Mouse (Mus musculus): Measurements from ENCODE around the gene Mapk14. TPM values are rescaled to one million over a fixed set of nuclear protein-coding genes. Genes with fewer than 3 reads are reported as not detected.

Mapk14 gene
- total RNA-seq (2021), result 10 to 100 TPM; 49.6 to 54.5 TPM

DNA sequence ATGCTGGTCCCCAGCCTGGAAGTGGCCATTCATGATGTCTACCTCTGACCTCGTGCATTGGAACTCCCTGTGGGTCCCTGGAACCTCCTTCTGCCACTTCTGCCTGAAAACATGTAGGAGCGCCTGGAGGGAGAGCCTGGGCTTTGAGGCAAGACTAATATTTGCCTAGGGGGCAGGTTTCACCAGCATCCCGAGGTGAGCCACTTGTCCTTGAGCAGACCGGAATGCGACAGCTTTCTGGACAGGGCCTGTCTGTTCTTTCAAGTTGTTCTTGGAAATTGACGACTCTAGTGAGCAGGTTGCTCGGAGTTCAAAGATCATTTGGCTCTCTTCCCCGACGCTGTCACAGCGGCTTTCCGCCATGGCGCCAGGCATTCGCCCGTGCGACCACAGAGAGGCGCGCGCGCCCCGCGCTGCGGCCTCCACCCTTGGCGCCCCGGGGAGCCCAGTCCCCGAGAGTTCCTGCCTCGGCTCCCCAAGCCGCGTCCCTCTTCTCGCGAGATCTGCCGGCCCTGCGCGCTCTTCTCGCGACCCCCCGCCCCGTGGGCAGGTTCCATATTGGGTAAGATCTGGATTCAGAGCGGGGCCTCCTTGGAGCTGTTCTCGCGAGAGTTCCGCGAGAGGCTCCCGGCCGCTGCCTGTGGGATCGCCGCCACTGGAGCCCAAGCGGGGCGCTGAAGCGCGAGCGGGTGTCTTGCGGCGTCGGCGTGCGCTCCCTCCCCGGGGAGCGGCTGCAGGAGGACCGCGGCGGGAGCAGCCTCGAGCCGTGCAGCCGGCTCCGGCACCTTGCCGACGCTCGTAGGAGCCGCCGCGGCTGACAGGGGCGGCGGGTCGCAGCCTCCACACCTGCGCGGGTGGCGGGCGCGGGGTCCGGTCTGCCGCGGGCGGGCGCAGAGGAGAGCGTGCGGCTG lies at the start of gene Mapk14:
Gene Mapk14 (plus strand): TSS at position 554 of the 911 bp plus-strand sequence.
- DNase-seq, result peak; percentile 99
- intact Hi-C loops (cut with DNase I), result loop anchor here (1.0 to 5.0 kb wide), 4 partner anchors 51 to 236 kb away; no protein-coding TSS in a partner anchor

DNA sequence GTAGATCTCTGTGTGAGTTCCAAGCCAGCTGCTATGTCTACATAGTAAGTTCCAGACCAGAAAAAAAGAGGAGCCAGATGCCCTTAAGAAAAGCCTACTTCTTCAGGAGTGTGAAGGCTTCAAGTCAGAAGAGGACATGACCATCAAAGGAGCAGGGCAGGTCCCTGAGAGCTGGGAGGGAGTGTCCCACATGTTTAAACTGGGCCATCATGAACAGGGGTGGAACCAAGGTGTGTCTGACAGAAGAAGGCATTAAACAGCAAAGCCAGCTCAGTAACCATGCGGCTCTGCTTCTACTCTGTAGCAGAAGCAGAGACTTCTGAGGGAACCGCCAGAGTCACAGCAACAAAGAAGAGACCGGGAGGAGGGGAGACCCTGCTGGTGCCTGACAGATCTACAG lies 47.4 kb upstream of the Mapk14 start:
- intact Hi-C loops (cut with DNase I), result no loop called here
- DNase-seq, result no peak

DNA sequence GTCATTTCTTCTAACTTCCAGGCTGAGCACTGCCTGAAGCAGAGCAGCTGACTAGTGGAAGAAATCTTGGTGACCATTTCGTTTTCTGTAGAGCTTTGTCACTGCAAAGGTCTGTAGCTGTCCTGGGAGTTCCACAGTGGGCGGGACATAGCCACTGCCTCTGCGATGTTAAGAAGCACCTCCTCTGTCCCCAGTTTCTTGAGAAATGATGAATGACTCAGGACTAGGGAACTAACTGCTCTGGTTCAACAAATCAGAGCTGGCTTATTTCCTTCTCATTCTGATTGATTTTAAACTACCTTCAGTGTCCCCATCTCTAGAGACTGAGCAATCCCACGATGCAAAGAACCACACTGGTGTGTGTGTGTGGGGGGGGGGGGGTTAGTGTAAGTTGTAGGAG lies 47.0 kb upstream of the Mapk14 start:
- intact Hi-C loops (cut with DNase I), result no loop called here

DNA sequence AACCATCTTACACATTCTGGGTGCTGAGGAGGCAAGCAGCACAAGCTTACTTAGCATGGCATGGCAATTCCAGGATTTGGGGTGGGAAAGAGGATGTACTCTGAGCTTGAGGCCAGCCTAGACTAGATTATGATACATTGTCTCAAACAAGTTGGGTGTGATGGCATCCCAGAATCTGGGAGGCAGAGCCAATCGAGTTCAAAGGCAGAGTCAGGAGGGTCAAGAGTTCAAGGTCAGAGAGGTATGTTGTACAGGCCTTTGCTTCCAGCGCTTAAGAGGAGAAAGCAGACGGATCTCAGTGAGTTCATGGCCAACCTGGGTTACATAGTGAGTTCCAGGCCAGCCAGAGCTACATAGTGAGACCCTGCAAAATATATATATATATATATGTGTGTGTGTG lies 44.9 kb upstream of the Mapk14 start:
- intact Hi-C loops (cut with DNase I), result loop anchor here (5.0 kb wide), 1 partner anchor 99 kb away; the partner anchor contains the start of gene Clpsl2
- no peak for DNase-seq

More for the DNA sequence above, 47.0 kb upstream of the Mapk14 start:
- no peak for DNase-seq

DNA sequence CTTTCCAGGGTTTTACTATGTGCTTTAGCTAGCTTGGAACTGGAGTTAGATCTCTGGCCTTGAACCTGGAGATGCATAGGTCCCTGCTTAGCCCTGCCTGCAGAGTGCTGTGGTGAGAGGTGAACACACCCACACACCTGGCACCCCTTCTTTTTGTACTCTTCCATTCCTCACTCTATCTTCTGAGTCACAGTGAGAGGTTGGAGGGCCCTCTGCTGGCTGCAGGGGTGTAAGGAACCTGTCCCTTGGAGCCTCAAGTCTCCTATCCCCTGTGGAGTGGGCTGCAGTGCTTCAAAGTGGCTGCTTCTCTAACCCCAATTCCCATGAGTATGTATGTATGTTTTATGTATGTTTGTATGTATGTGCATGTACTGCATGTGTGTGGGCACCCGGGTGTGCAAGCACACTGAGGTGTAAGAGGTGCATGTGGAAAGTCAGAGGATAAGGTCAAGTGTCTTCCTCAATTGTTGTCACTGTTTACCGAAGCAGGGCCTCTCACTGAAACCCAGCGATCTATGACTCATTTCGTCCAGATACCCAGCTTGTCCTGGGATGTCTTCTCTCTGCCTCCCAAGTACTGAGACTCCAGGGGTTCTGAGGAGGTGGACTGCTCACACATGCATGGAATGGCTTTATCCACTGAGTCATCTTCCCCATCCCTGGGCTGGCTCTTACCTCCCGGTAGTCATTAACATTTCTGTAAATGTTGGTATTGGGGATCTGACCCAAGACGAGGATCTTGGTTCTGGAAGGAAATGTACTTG lies 42.3 kb upstream of the Mapk14 start:
- intact Hi-C loops (cut with DNase I), result loop anchor here (1.0 to 5.0 kb wide), 2 partner anchors 55 to 101 kb away; partner anchors contain the start of gene Clpsl2
- DNase-seq, result peak in 1 of 2 experiments; percentile 7

DNA sequence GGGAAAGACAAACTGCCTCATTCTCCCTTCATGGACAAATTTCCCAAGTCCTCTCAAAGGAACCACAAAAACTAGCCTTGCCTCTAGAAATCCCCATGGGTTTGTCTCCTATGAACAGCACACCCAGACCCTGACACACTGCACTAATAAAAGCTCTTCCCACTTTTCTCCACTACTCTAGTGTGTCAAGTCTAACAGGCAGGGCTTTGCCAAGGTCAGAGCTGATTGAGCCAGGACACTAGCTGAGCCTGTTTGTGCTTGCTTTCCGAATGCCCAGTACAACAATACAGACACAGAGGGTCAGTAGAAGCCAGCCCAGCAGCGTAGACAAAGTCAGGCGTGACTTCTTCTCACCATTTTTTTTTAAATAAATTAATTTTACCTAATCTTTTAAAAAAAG lies 40.9 kb upstream of the Mapk14 start:
- DNase-seq, result no peak
- intact Hi-C loops (cut with DNase I), result no loop called here

DNA sequence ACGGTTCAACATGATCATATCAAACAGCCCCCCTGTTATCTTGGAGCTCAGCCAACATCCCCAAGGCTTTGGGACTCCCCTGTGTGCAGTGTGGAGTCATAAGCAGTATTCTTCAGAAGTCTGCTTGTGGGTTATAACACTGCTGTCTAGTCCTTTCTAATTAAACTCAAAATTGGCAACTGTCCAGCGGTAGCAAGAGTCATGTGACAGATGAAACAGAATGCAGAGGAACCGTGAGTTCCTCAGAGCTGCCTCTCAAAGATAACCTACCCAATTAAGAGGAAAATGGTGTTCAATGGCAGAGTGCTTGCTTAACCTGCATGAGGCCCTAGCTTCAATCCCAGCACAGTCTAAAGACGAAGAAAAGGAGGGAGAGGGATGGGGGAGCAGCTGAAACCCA lies 33.2 kb upstream of the Mapk14 start:
- DNase-seq, result no peak
- intact Hi-C loops (cut with DNase I), result no loop called here

DNA sequence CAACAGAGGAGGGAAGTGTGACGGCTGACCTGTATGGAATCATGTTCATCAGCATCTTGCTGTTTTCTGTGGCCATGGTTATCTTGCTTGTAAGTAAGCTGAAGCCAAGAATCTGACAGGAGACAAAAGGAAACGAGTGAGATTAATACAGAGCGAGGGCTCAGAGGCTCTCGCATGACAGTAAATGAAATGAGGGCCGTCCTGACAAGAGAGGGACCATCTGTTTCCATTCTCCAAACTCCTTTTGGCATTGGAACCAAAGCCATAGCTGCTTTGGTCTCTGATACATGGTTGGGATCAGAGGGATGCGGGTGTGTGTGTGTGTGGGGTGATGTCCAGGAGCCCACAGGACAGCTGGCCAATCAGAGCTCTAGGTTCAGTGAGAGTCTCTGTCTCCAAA lies 31.6 kb upstream of the Mapk14 start:
- intact Hi-C loops (cut with DNase I), result no loop called here
- DNase-seq, result no peak

DNA sequence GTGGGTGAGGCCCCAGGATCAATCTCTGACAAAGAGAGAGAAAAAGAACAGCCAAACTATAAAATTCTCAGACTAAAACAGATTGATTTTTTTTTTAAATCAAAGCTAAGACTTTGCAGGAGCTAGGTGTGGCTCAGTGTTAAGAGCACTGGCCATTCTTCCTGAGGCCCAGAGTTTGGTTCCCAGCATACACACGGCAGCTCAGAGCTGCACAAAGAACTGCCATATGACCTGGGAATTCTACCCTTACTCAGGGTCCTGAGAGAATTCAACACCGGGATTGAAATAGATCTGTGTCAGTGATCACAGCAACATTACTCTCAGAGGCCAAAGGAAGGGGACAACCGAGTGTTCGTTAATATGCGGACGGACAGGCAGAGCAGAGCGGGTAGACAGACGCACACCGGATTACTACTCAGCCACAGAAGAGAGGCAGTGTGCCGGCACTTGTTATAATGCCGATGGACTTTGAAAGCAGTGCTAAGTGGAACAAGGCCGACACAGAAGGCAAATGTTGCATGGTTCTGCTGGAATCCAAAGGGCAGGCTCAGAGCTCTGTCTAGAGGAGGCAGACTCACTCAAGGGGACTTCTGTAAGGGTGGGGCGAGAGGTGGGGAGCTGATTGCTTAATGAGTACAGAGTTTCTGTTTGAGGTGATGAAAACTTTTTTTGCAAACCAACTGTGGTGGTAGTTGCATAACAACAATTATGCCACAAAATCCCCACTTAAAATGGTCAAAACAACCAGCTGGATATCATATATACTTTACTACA lies 8.6 kb upstream of the Mapk14 start:
- intact Hi-C loops (cut with DNase I), result no loop called here
- DNase-seq, result no peak

DNA sequence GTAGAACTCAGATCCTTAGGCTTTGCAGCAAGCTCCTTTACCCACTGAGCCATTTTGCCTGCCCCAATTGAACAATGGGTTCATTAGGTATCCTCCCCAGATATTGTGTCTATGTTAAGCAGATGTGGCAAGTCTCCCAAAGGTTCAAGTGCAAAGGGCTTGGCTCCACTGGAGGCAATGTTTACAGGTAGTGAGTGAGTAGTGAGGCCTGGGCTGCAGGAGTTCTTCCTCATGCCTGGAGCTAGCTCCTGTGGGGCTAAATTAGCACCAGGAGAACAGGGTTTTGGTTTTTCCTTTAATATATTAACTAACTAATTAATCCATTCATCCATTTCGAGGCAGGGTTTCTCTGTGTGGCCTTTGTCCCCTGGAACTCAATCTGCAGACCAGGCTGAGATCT lies 7.5 kb upstream of the Mapk14 start:
- DNase-seq, result no peak
- intact Hi-C loops (cut with DNase I), result no loop called here

DNA sequence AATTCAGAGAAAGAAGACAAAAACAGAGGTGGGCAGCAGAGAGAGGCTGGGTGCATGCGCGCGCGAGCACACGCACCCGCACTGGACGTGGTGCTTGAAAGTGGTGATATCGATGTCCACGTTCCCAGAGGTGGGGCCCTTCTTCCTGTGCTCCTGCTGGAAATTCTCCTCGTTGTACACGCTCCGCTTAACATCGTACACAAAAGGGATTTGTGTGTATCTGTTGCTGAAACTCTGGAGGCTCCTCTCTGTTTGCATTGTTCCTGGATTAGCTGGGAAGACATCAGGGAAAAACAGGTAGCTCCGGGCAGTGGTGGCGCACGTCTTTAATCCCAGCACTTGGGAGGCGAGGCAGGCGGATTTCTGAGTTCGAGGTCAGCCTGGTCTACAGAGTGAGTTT lies 6.5 kb upstream of the Mapk14 start:
- no peak for DNase-seq
- intact Hi-C loops (cut with DNase I), result no loop called here

DNA sequence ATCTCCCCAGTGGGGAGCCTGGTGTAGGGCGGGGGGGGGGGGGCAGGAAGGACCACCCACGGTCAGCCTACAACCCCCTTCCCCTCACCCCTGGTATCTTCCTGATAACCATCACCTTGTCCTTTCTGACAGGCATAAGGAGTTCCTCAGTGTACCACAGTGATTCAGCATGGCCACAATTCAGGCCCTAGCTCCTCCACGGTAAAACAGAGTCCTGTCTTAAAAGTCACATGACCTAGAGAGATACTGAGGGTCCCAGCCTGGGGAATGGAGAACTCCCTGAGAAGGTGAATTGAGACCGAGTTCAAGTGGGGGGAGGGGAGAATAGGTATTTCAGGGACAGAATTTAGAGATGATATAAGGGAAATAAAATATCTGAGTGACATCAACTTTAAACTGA lies 3.8 kb upstream of the Mapk14 start:
- DNase-seq, result no peak
- intact Hi-C loops (cut with DNase I), result no loop called here

DNA sequence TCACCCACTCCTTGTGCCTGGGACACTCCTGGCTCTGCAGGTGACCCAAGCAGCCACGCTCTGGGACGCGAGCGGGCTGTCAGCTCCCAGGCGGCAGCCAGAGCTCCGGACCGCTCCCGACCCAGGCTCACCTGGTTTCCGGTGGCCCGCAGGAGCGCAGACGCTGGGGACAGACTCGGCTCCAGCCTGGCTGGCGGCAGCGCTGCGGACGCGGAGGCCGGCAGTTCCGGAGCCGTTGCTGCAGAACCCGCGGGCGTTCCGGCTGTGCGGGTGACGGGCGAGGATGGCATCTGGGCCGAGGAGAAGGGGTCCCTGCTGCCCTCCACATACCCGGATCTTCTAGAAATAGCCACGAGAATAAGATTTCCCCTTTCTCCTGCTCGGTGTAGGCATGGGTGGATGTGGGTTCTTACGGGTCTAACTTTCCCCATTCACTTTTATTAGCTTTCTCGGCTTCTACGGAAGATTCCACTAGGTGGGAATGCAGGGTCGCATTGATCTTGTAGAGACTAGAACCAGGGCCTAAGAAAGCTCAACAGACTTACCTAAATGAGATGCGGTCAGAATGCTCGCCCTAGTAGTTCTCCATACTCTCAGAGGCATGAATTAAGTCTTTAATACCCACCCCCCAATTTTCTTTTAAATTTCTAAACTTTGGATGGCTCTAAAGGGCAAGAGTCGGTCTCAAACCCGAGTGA lies 1.4 kb upstream of the Mapk14 start, which contains the start of gene Slc26a8:
Gene Slc26a8 (minus strand): TSS at position 648 of the 698 bp plus-strand sequence.
- no peak for DNase-seq
- intact Hi-C loops (cut with DNase I), result loop anchor here (1.0 to 5.0 kb wide), 3 partner anchors 53 to 237 kb away; no protein-coding TSS in a partner anchor

DNA sequence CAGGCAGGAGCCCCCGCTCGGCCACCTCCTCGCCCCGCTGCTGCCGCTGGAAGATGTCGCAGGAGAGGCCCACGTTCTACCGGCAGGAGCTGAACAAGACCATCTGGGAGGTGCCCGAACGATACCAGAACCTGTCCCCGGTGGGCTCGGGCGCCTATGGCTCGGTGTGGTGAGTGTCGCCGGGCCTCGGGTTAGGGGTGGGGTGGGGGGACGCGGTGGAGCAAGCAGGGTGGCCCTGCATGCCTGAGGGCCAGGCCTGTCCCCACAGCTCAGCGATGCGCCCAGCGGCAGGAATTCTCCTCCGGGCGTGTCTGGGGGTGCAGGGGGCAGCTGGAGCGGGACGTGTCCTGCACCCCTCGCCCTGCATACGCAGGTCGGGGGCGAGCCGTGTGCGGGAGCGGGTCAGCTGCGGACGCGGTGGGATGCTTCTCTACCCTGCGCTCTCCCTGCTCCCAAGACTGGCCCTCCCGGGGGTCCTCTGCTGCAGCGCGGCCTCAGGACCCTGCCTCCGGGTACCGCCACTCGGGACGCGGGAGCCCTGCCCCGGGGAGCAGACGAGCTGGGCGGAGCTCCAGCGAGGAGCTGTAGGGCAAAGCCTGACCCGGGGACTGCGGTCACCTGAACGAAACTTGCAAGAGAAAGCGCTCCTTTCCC lies 685 bp downstream of the Mapk14 start:
- intact Hi-C loops (cut with DNase I), result loop anchor here (1.0 to 5.0 kb wide), 3 partner anchors 50 to 235 kb away; no protein-coding TSS in a partner anchor
- peak; percentile 58 to 70 for DNase-seq

DNA sequence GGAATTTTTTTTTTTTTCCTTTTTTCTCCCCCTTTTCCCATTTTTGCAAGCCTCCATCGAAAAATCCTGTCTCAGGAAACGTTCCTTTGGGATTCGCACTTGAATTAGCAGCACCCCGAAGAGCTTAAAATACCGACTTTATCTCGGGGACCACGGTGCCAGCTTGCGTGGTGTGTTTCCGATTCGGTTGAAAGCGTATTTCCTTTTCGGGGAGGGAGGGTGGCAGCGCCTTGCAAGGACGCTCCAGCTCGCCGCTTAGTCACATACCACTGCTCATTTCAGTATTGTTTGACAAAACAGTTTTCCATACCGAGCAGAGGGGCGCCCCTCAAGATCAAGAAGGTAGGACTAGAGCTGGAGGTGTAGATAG lies 1.2 kb downstream of the Mapk14 start:
- peak in 1 of 2 experiments; percentile 50 for DNase-seq
- intact Hi-C loops (cut with DNase I), result loop anchor here (5.0 kb wide), 1 partner anchor 50 kb away; no protein-coding TSS in a partner anchor

DNA sequence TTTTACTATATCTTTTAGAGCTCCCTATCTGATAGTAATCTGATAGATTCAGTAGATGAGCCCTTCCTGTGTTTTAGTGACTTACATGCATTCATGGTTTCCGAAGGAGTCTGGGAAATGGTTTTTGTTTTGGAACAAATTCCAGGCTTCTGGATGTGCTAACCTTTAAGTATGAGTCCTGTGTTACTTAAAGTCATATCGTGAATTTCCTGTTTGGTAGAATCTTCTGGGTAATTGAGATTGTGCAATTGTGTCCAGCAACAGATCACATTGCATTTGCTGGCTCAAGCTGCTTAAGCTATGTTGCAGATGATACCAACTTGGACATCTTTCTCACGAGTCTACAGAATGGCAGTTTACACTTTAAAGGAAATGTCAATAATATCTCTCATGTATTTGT lies 2.0 kb downstream of the Mapk14 start:
- intact Hi-C loops (cut with DNase I), result loop anchor here (5.0 kb wide), 1 partner anchor 49 kb away; no protein-coding TSS in a partner anchor
- DNase-seq, result no peak

DNA sequence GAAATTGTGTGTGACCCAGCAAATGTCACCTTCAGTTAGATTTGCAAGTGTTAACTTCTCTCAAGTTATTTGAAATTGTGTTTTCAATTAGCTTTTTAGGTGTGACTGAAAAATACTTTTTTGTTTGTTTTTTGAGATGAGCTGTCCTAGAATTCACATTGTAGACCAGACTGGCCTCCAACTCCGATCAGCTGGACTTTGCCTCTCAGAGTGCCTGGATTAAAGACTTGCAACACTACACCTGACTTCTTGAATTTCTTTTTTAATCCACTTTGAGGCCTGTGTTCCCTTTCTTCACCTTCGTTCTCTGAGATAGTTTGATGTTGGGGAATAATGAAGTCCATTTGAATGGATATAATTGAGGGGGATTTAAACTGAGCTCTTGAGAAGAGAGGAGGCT lies 2.9 kb downstream of the Mapk14 start:
- intact Hi-C loops (cut with DNase I), result loop anchor here (5.0 kb wide), 1 partner anchor 48 kb away; no protein-coding TSS in a partner anchor
- no peak for DNase-seq

DNA sequence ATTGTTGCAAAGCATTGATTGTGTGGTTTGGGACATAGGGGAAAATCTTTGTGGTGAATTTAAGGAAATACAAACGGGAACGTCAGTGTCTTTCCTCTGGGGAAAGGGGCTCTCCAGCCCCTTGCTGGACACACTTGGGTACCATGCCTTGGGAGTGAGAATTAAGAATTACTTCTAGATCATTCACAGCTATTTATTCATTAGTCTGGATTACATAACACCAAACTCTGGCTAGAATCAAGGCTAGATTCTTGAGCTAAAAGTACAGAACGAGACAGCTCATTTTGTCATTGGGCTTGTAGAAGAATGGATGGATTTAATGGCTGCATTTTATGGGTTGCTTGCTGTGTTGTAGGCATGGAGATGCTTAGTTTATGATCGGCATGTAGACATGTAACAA lies 3.7 kb downstream of the Mapk14 start:
- no peak for DNase-seq
- intact Hi-C loops (cut with DNase I), result loop anchor here (5.0 kb wide), 1 partner anchor 47 kb away; no protein-coding TSS in a partner anchor

DNA sequence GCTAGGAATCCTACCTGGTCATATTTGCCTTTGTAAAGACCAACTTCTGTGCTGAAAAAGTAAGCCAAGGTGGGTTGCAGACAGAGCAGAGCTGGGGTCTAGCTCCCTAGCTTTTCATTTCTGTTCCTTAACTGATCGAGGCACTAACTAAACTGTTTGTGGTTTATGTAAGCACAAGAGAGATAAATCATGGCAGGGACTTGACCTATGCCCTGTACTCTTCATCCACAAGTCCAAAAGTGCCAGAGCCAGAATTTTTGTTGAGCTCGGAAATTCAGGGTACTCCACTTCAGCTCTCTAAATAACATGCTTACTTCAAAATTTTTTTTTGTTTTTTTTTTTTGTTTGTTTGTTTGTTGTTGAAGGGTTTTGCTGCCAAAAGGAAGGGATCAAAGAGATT lies 5.5 kb downstream of the Mapk14 start:
- intact Hi-C loops (cut with DNase I), result loop anchor here (2.0 kb wide), 1 partner anchor 16 kb away; no protein-coding TSS in a partner anchor
- DNase-seq, result no peak

Measured in heart, postnatal 36 days (tissue).